Mouse (Mus musculus) erythroblast, adult 5-6 weeks (primary cell): Measurements from ENCODE around the gene Gm6803. TPM values are rescaled to one million over a fixed set of nuclear protein-coding genes. Genes with fewer than 3 reads are reported as not detected.
"Not testable (repeated sequence)": the region's sequence is repeated elsewhere in the genome, so short reads cannot be mapped to it uniquely, and the experiment has no call there.

ENCODE experiments used
- ATAC-seq: replicated peaks from 2 replicates; pipeline ENCODE4 v1.8.0; 2016; ENCODE audit warnings: moderate number of reproducible peaks, mild to moderate bottlenecking, moderate TSS enrichment, inconsistent platforms; ENCODE audit not compliant: poor library complexity, low FRiP score, severe bottlenecking
- total RNA-seq, 2 experiments: library from RNA; stranded (forward) in 1 of 2; stranded (reverse) in 1 of 2; fragments of 150-400 nt in 1 of 2; fragments of 200-764, 138-1000 nt in 1 of 2; gene quantifications; 2 replicates each; pipeline versions ENCODE4 v1.2.3 to v1.2.4; 2015 to 2017; ENCODE audit warnings: low replicate concordance in 2 of 2

Gene Gm6803
- not detected in 2 replicates for total RNA-seq (2015; ENCODE audit: low replicate concordance)
- total RNA-seq (2017; ENCODE audit: low replicate concordance): not detected in 2 replicates

DNA sequence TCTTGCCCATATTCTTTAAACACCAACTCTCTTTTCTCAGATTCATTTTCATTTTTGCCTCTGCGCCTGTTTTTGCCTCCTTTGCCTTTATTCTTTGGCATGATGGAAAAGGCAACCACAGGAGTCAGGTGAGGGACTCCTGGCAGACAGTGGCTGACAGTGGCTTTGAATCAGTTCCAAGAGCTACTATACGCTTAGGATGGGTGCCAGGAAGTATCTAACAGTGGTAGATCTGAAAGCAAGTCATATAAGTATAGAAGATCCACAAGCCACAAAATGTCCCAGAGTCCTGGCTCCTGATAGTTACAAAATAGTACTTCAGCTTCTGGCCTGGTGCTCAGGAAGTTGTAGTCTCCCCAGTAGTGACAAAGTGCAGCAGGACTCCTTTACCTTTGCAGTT, at the start of gene Gm6803:
Gene Gm6803, minus strand, starts transcription at position 101 of the 400 bp plus-strand sequence.
- not testable (repeated sequence) for ATAC-seq

DNA sequence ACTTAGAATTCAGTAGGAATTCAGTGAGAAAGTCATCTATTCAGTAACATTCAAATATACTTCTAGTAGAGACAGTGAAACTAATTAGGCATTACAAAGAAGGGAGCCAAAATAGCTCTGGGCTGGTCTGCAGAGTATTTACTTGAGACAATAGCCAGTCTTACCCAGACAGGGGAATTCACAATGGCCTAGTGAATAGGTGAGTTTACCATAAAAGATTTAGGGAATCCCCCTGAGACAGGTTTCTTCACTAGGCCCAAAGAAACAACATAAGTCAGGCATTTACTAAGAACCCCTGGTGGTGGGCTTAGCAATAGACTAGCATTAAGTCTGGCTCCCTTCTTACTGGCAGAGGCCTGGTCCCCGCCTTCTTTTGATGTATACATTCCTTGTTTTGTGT, 26.7 kb upstream of the Gm6803 start:
- ATAC-seq: not testable (repeated sequence)

DNA sequence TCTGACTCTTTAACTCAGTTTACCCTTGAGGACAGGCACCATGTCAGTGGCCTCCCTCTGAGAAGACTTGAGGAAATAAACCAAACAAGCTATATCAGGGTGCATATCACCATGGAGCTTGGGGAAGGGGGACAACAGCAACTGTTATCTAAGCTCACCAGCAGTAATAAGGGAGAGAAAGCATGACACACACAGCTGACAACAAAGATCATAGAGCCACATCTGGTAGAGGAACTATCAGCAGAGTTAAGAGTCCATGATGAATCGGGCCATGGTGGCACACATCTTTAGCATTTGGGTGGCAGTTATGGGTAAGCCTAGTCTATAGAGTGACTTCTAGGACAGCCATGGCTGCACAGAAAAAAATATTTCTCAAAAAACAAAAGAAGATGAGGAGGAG, 21.1 kb upstream of the Gm6803 start:
- ATAC-seq: not testable (repeated sequence)

DNA sequence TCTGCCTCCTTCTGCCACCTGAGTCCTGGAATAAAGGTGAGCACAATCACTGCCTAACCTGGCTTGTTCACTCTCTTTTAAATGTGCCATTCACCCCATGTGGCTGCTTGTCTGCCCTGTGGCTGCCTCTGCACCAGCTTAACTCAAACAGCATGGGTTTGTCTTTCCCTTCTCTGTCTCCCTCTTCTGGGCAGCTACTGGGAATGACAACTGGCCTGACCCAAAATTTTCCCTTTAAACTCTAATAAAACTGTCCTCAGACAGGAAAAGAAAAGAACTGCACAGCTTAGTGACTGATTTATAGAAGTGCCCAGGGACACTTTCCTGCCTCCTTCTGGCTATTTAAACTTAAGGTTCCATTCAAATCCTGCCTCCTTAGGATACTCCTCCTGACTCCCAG, 20.5 kb upstream of the Gm6803 start:
- not testable (repeated sequence) for ATAC-seq

DNA sequence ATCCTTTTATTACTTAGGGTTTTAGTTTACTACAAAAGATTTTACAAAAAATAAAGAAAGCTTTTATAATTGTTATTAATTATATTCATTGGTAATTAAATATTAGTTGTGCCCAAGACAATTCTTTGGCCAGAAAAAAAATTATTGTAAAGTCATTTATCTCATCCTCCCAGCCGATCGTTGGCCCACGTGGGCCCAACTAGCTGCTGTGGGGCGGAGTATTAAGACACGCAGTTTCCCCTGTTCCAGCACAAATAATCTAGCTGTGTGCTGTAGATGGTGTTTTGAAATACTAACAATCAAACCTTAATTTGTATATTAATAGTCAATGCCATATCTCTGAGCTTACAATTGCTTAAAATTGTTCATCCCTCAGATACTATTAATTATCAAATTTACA, 13.7 kb upstream of the Gm6803 start:
- not testable (repeated sequence) for ATAC-seq

DNA sequence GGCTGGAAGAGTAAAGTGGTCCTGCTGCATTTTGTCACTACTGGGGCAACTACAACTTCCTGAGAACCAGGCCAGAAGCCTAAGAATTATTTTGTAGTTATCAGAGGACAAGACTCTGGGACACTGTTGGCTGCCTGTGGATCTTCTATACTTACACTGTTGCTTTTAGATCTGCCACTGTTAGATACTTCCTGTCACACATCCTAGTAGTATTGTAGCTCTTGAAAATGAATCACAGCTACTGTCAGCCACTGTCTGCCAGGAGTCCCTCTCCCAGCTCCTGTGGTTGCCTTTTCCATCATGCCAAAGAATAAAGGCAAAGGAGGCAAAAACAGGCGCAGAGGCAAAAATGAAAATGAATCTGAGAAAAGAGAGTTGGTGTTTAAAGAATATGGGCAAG, 8.1 kb upstream of the Gm6803 start, which contains the start of gene Gm2056:
Gene Gm2056, plus strand, starts transcription at position 301 of the 400 bp plus-strand sequence.
- ATAC-seq: not testable (repeated sequence)

DNA sequence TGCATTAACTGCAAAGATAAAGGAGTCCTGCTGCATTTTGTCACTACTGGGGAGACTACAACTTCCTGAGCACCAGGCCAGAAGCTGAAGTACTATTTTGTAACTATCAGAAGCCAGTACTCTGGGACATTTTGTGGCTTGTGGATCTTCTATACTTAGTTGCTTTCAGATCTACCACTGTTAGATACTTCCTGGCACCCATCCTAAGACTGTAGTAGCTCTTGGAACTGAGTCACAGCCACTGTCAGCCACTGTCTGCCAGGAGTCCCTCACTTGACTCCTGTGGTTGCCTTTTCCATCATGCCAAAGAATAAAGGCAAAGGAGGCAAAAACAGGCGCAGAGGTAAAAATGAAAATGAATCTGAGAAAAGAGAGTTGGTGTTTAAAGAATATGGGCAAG, 7.0 kb downstream of the Gm6803 start, which contains the start of gene Gm2075:
Gene Gm2075, plus strand, starts transcription at position 301 of the 400 bp plus-strand sequence.
- ATAC-seq: not testable (repeated sequence)

DNA sequence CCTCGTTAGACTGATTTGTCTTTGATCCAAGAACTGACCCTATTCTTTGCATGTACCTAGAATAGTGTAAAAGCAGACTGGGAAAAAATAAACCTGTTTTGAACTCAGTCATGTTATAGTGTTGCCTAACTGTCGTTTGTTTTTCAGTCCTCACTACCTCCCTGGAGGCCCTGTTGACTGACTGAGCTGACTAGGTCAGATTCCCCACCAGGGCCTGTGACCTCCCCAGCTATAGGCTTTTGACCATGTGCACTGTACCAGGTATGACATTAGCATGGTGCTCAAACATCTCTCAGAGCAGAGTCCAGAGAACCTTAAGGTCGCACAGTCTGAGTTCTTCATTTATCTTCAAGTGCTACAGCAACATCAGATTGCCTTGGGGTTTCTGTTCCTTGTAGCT, 14.5 kb downstream of the Gm6803 start:
- ATAC-seq: not testable (repeated sequence)

DNA sequence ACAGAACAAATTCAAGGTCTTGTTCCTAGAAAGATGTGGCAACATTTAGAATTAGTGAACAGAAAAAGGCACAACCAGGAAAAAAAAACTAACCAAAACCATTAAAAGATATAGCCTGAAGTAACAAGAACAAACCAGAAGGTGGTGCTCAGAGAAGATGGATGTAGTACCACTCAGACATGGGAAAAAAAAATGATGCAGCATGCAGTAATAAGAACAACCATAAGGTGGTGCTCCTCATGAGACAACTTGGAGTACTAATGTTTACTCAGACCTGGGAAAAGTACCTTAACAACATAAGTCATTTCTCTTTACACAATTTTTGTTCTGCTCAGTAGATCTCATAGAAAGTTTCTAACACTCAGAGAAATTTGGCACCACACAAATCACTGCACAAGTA, 34.6 kb downstream of the Gm6803 start:
- not testable (repeated sequence) for ATAC-seq

Other genes starting within 250 kb of the Gm6803 start
- gene Gm21319, start 243.0 kb downstream of the Gm6803 start, total RNA-seq (2015; ENCODE audit: low replicate concordance): not detected in 2 replicates
- gene Gm21319, start 243.0 kb downstream of the Gm6803 start, total RNA-seq (2017; ENCODE audit: low replicate concordance): not detected in 2 replicates
- gene Gm21936, start 223.3 kb downstream of the Gm6803 start, total RNA-seq (2015; ENCODE audit: low replicate concordance): not detected in 2 replicates
- gene Gm21936, start 223.3 kb downstream of the Gm6803 start, total RNA-seq (2017; ENCODE audit: low replicate concordance): not detected in 2 replicates
- gene BB287469, start 202.2 kb downstream of the Gm6803 start, total RNA-seq (2015; ENCODE audit: low replicate concordance): not detected in 2 replicates
- gene BB287469, start 202.2 kb downstream of the Gm6803 start, total RNA-seq (2017; ENCODE audit: low replicate concordance): not detected in 2 replicates
- not detected in 2 replicates for gene Gm2001, start 176.4 kb downstream of the Gm6803 start, total RNA-seq (2015; ENCODE audit: low replicate concordance)
- not detected in 2 replicates for gene Gm2001, start 176.4 kb downstream of the Gm6803 start, total RNA-seq (2017; ENCODE audit: low replicate concordance)
- not detected in 2 replicates for gene Gm2016, start 144.7 kb downstream of the Gm6803 start, total RNA-seq (2015; ENCODE audit: low replicate concordance)
- gene Gm2016, start 144.7 kb downstream of the Gm6803 start, total RNA-seq (2017; ENCODE audit: low replicate concordance): not detected in 2 replicates
- not detected in 2 replicates for gene Gm2022, start 123.4 kb downstream of the Gm6803 start, total RNA-seq (2015; ENCODE audit: low replicate concordance)
- not detected in 2 replicates for gene Gm2022, start 123.4 kb downstream of the Gm6803 start, total RNA-seq (2017; ENCODE audit: low replicate concordance)
- gene Gm2035, start 98.9 kb downstream of the Gm6803 start, total RNA-seq (2015; ENCODE audit: low replicate concordance): not detected in 2 replicates
- gene Gm2035, start 98.9 kb downstream of the Gm6803 start, total RNA-seq (2017; ENCODE audit: low replicate concordance): not detected in 2 replicates
- gene Gm2042, start 64.7 kb downstream of the Gm6803 start, total RNA-seq (2015; ENCODE audit: low replicate concordance): not detected in 2 replicates
- gene Gm2042, start 64.7 kb downstream of the Gm6803 start, total RNA-seq (2017; ENCODE audit: low replicate concordance): 0.98 and 2.0 TPM in 2 replicates
- not detected in 2 replicates for gene Gm2075, start 6.9 kb downstream of the Gm6803 start, total RNA-seq (2015; ENCODE audit: low replicate concordance)
- gene Gm2075, start 6.9 kb downstream of the Gm6803 start, total RNA-seq (2017; ENCODE audit: low replicate concordance): not detected in 2 replicates
- not detected in 2 replicates for gene Gm2056, start 8.2 kb upstream of the Gm6803 start, total RNA-seq (2015; ENCODE audit: low replicate concordance)
- not detected in 2 replicates for gene Gm2056, start 8.2 kb upstream of the Gm6803 start, total RNA-seq (2017; ENCODE audit: low replicate concordance)
- not detected in 2 replicates for gene Gm16368, start 64.9 kb upstream of the Gm6803 start, total RNA-seq (2015; ENCODE audit: low replicate concordance)
- gene Gm16368, start 64.9 kb upstream of the Gm6803 start, total RNA-seq (2017; ENCODE audit: low replicate concordance): not detected in 2 replicates
- gene Gm10436, start 163.3 kb upstream of the Gm6803 start, total RNA-seq (2015; ENCODE audit: low replicate concordance): not detected in 2 replicates
- gene Gm10436, start 163.3 kb upstream of the Gm6803 start, total RNA-seq (2017; ENCODE audit: low replicate concordance): not detected in 2 replicates
- not detected in 2 replicates for gene Gm8332, start 231.3 kb upstream of the Gm6803 start, total RNA-seq (2015; ENCODE audit: low replicate concordance)
- not detected in 2 replicates for gene Gm8332, start 231.3 kb upstream of the Gm6803 start, total RNA-seq (2017; ENCODE audit: low replicate concordance)